Mouse (Mus musculus) heart, embryonic 14.5 days (tissue): ENCODE results near the gene Dguok. TPM values are rescaled to one million over a fixed set of nuclear protein-coding genes. Genes with fewer than 3 reads are reported as not detected.

Experiments used
- ATAC-seq: fragments of 200-750 bp; cut with Nextera tagmentation; 2 replicates; pipeline ENCODE4 v1.8.0; 2017; ENCODE audit warnings: low read depth, moderate TSS enrichment; ENCODE audit not compliant: insufficient number of reproducible peaks, insufficient read depth, low FRiP score
- H3K27ac ChIP-seq, 2 experiments: fragments of 200-500 bp in 1 of 2; fragments of 300-500 bp in 1 of 2; sonication (generic) in 1 of 2; replicated peaks in 1 of 2; 2 replicates each; pipeline ENCODE4 v1.5.1; 2012 to 2014; ENCODE audit warnings: low read depth in 2 of 2, low read length in 2 of 2, control low read depth in 1 of 2, mild to moderate bottlenecking in 1 of 2, mixed read lengths in 1 of 2; ENCODE audit not compliant: control insufficient read depth in 1 of 2, insufficient read depth in 1 of 2
- H3K27me3 ChIP-seq: fragments of 300-500 bp; sonication (generic); 2 replicates; pipeline ENCODE4 v1.6.1; 2014; ENCODE audit warnings: mild to moderate bottlenecking, low read length, control low read depth; ENCODE audit not compliant: control insufficient read depth, insufficient read depth
- H3K36me3 ChIP-seq: fragments of 300-500 bp; sonication (generic); 2 replicates; pipeline ENCODE4 v1.6.1; 2014; ENCODE audit warnings: mild to moderate bottlenecking, control low read depth, low read length, mixed read lengths; ENCODE audit not compliant: control insufficient read depth, insufficient read depth
- H3K4me1 ChIP-seq, 2 experiments: fragments of 200-500 bp in 1 of 2; fragments of 300-500 bp in 1 of 2; sonication (generic) in 1 of 2; 2 replicates each; pipeline ENCODE4 v1.6.1; 2012 to 2014; ENCODE audit warnings: low read length in 2 of 2, control low read depth in 1 of 2, mixed read lengths in 1 of 2; ENCODE audit not compliant: control insufficient read depth in 2 of 2, insufficient read depth in 2 of 2
- H3K4me2 ChIP-seq: fragments of 300-500 bp; sonication (generic); 2 replicates; pipeline ENCODE4 v1.6.1; 2014; ENCODE audit warnings: mild to moderate bottlenecking, low read length
- H3K4me3 ChIP-seq, 2 experiments: fragments of 200-500 bp in 1 of 2; fragments of 300-500 bp in 1 of 2; sonication (generic) in 1 of 2; 2 replicates each; pipeline ENCODE4 v1.5.1; 2012 to 2014; ENCODE audit warnings: low read length in 2 of 2, mild to moderate bottlenecking in 2 of 2, control low read depth in 1 of 2, low read depth in 1 of 2, moderate library complexity in 1 of 2; ENCODE audit not compliant: control insufficient read depth in 1 of 2, insufficient read depth in 1 of 2
- H3K9ac ChIP-seq: fragments of 300-500 bp; sonication (generic); 2 replicates; pipeline ENCODE4 v1.6.1; 2014; ENCODE audit warnings: mild to moderate bottlenecking, low read length
- H3K9me3 ChIP-seq: fragments of 300-500 bp; sonication (generic); 2 replicates; pipeline ENCODE4 v1.6.1; 2016; ENCODE audit warnings: low read length, control low read depth; ENCODE audit not compliant: control insufficient read depth
- WGBS: fragments of 180-500 bp; shearing (Covaris S2); extraction: QIAGEN DNeasy Blood & Tissue Kit; methylation state at CpG from one replicate; pipeline ENCODE4 v1.1.7; 2014; 5-methylcytosine and 5-hydroxymethylcytosine counted together
- polyA plus RNA-seq: library from polyadenylated mRNA; unstranded; fragments of >200 nt; fragmentation: Nextera tagmentation; extraction: Ambion mirVana; gene quantifications from 2 replicates; pipeline ENCODE4 v1.2.1, GENCODE M21; 2014

Gene Dguok
- polyA plus RNA-seq, 1 experiment from 2014 or later: 59.1 TPM

DNA sequence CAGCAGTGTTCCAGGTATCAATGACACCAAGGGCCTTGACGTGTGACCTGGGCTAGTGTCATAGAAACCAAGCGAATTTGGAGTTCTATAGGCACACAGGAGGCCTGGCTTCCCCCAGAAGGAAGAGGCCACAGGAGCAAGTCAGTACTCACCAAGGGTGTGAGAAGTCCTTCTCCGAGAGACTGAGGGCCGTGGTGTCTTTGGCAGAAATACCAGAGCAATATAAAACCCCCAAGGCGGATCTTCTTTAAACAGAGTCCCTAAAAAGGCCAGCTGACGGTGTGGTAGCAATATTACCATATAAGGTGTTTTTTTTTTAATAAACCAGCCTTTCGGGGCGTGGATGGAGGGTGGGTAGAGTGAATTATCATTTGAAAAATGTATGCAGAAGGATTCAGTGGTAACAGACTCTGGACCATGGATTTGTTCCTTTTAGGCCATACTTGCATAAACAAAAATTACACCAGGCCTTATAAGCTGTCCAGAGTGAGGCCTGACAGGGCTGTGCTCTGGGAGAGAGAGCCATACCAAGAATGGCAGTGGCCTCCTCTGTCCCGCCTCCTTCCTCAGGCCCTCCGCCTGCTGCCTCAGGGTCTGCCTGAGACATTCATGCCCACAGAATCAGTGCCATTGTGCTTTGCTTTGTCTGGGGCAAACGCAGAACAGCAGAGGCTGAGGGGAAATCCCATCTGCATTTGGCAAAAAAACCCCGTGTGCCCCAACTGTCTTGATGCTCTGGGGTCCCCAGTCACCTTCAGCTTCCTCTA, 29.4 kb upstream of the Dguok start, which contains the start of gene Actg2:
Gene Actg2 (minus strand): TSS at position 238 of the 767 bp plus-strand sequence.
- no peak within 1 kb of the TSS; a peak in 1 of 4 replicates for H3K27ac ChIP-seq
- H3K36me3 ChIP-seq: no peaks in the 10 kb centered on the region
- H3K27me3 ChIP-seq: no peaks in the 10 kb centered on the region
- H3K4me2 ChIP-seq: no peak within 1 kb of the TSS
- no peak within 1 kb of the TSS for H3K9ac ChIP-seq
- peaks cover 0 to 8% of the 10 kb centered on the region in 2 experiments; a peak in 3 of 4 replicates for H3K4me1 ChIP-seq
- H3K4me3 ChIP-seq: no peak within 1 kb of the TSS
- ATAC-seq: no peak
- no peaks in the 10 kb centered on the region for H3K9me3 ChIP-seq
- WGBS: 68% methylated on average over 12 of the region's 12 CpGs

GRCm38 (mm10) chr6:83532608-83533007, 25.8 kb upstream of the Dguok start:
- no peak overlapping the region for H3K27ac ChIP-seq
- ATAC-seq: no peak
- no peak overlapping the region for H3K9ac ChIP-seq
- H3K4me1 ChIP-seq: peaks cover 0 to 6% of the 10 kb centered on the region in 2 experiments; a peak in 1 of 4 replicates
- no peak overlapping the region for H3K4me3 ChIP-seq
- 79% methylated on average over 2 of the region's 2 CpGs for WGBS
- H3K36me3 ChIP-seq: no peaks in the 10 kb centered on the region
- no peaks in the 10 kb centered on the region for H3K9me3 ChIP-seq
- H3K4me2 ChIP-seq: no peak overlapping the region
- no peaks in the 10 kb centered on the region for H3K27me3 ChIP-seq

DNA sequence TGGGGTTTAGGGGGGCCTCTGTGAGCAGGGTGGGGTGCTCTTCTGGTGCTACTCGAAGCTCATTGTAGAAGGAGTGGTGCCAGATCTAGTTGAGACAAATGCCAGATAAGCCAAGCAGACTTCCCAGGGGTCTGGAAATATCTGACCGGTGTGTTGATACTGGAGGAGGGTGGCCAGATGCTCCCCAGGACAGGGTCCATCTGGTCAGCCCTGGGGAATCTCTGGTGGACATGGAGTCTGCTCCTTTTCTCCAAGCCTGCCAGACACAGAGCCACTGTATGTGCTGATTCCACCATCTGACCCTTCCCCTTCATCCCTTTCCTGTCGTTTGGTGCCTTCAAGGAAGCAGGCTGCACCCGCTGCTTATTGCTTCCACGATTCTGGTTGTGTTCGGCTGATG, 16.4 kb upstream of the Dguok start:
- no peak overlapping the region for H3K27ac ChIP-seq
- no peaks in the 10 kb centered on the region for H3K36me3 ChIP-seq
- no peak overlapping the region for H3K9ac ChIP-seq
- H3K4me2 ChIP-seq: 0 out of 2 replicates have a peak overlapping the region, but pooled peaks have one; percentile 21
- H3K4me3 ChIP-seq: no peak overlapping the region
- no peaks in the 10 kb centered on the region for H3K27me3 ChIP-seq
- no peak for ATAC-seq
- H3K9me3 ChIP-seq: no peaks in the 10 kb centered on the region
- 17% methylated on average over 6 of the region's 6 CpGs for WGBS
- peaks cover 12 to 20% of the 10 kb centered on the region in 2 experiments for H3K4me1 ChIP-seq

DNA sequence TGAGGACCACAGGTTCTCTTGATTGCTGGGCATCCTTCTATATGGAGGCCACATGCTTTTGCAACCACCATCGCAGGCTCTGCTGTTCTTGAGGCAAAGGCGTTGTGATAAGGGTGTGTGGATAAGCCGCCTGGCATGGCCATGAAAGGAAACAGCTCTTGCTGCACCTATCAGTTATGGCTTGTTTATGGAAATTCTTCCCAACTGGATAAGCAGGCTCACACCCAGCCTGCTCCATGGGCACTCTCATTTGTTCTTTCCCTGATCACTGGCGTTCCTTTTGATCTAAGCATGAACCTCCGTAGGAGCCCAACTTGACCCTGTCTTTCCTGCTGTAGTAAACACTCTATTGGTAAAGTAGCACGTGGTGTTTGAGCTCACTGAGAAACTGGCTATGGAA, 15.0 kb upstream of the Dguok start:
- 17% methylated on average over 6 of the region's 6 CpGs for WGBS
- Histone ChIP-seq H3K9me3 (no peaks in the 10 kb centered on the region), H3K4me1 (peaks cover 12 to 20% of the 10 kb centered on the region in 2 experiments), H3K4me3 (no peak overlapping the region), H3K9ac (no peak overlapping the region), H3K36me3 (no peaks in the 10 kb centered on the region), H3K27ac (0 out of 4 replicates have a peak overlapping the region, but pooled peaks of 1 of the 2 experiments have one; percentile 0), H3K4me2 (no peak overlapping the region), H3K27me3 (no peaks in the 10 kb centered on the region)
- ATAC-seq: 0 out of 2 replicates have a peak, but pooled peaks have one; percentile 39

DNA sequence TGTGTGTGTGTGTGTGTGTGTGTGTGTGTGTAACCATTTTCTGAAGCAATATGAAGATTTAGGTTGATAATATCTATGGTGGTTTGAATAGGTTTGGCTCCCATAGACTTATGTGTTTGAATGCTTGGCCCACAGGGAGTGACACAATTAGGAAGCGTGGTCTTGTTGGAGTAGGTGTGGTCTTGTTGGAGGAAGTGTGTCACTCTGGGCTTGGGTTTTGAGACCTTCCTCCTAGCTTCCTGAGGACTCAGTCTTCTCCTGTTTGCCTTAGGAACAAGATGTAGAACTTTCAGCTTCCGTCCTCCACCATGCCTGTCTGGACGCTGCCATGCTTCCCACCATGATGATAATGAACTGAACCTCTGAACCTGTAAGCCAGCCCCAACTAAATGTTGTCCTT, 11.9 kb upstream of the Dguok start:
- H3K4me2 ChIP-seq: no peak overlapping the region
- H3K9me3 ChIP-seq: no peaks in the 10 kb centered on the region
- ATAC-seq: no peak
- H3K27me3 ChIP-seq: no peaks in the 10 kb centered on the region
- peaks cover 10 to 13% of the 10 kb centered on the region in 2 experiments for H3K4me1 ChIP-seq
- no peak overlapping the region for H3K4me3 ChIP-seq
- H3K9ac ChIP-seq: no peak overlapping the region
- no peaks in the 10 kb centered on the region for H3K36me3 ChIP-seq
- H3K27ac ChIP-seq: no peak overlapping the region
- WGBS: 76% methylated on average over 3 of the region's 3 CpGs

DNA sequence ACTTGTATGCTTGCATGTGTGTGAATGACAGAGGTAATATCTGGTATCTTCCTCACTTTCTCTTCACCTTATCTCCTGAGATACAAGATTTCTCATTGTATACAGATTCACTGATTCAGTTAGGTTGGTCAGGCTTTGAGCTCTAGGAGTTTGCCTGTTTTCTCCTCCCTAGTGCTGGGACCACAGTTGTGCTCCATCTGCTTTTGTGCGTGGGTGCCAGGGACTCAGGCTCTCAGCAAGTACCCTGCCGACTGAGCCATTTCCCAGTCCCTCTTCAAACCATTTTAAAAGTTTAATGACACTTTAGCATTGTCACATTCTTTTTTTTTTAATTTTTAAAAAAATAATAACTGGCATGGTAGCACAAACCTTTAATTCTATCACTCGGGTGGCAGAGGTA, 8.4 kb upstream of the Dguok start:
- no peak for ATAC-seq
- 57% methylated on average over 3 of the region's 3 CpGs for WGBS
- 0 out of 4 replicates have a peak, but pooled peaks cover 0 to 3% of the 10 kb centered on the region in 2 experiments for H3K4me1 ChIP-seq
- H3K9ac ChIP-seq: no peak overlapping the region
- H3K27ac ChIP-seq: no peak overlapping the region
- no peaks in the 10 kb centered on the region for H3K36me3 ChIP-seq
- H3K9me3 ChIP-seq: no peaks in the 10 kb centered on the region
- H3K4me2 ChIP-seq: no peak overlapping the region
- no peak overlapping the region for H3K4me3 ChIP-seq
- no peaks in the 10 kb centered on the region for H3K27me3 ChIP-seq

DNA sequence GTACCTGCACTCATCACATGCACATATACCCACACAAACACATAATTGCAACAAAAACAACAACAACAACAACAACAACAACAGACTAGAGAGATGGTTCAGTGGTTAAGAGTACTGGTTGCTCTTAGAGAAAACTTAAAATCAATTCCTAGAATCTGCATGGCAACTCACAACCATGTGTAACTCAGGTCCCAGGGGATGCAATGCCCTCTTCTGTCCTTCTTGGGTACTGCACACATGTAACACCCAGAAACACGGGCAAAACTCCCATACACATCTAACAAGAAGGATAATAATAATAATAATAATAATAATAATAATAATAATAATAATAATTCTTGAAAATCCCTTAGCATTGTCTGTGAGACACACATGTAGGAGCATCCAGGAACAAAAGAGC, 5.7 kb upstream of the Dguok start:
- 36% methylated on average over 1 of the region's 1 CpGs for WGBS
- H3K9ac ChIP-seq: no peak overlapping the region
- H3K4me3 ChIP-seq: no peak overlapping the region
- no peaks in the 10 kb centered on the region for H3K27me3 ChIP-seq
- no peak overlapping the region for H3K4me2 ChIP-seq
- no peak overlapping the region for H3K27ac ChIP-seq
- no peaks in the 10 kb centered on the region for H3K9me3 ChIP-seq
- no peaks in the 10 kb centered on the region for H3K36me3 ChIP-seq
- peaks cover 0 to 5% of the 10 kb centered on the region in 2 experiments; a peak in 2 of 4 replicates for H3K4me1 ChIP-seq
- no peak for ATAC-seq
